Mouse (Mus musculus) small intestine, adult 2 months (tissue): ENCODE measurements around the gene Camk2b.

Source experiments
- CTCF ChIP-seq: fragments of 200-500 bp; IDR thresholded peaks from 2 replicates; pipeline ENCODE4 v1.5.1; 2012; ENCODE audit warnings: low read depth, mild to moderate bottlenecking, control low read depth, inconsistent platforms, low read length, moderate library complexity, mixed read lengths; ENCODE audit not compliant: insufficient replicate concordance, insufficient read length; ENCODE audit errors: extremely low read depth
- POLR2A ChIP-seq: fragments of 200-500 bp; IDR thresholded peaks from 2 replicates; pipeline ENCODE4 v1.6.1; 2012; ENCODE audit warnings: low read depth, mild to moderate bottlenecking, control low read depth, inconsistent platforms, low read length, moderate library complexity

DNA sequence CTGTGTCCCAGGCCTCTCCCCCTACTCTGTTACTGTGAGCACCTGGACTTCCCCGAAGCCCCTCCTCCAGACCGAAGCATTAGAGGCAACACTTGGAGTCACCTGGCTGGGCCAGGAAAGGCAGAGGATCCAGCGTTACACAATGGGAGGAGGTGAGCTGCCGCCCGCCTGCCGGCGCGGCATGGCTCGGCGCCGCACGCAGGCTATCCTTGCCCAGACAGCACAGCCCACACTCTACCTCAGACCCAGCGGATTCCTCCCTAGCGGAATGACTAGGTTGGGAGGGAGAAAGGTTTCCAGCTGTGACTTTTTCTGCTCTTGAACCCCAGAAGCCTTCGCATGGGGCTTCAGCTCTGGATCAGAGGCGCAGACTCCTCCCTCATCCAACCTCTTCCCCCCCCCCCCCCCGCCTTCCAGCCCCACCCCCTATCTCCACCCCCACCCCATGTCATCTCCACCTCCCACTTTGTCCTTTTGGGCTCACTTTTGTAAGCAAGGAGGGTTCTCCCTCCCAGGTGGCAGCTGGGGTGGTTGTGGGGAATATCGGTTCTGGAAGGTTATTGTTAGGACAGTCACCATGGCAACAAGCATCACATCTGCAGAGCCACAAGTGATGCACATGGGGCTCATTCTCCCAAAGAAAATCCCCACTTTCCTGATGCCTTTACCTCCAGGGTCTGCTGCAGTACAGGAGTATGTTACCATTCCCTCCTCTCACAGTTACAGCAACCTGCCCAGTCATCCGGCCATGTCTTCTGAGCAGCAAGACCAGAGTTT, 2.2 kb upstream of the Camk2b start:
- no peak for TF ChIP-seq CTCF
- no peak for TF ChIP-seq POLR2A
